Mouse (Mus musculus): Measurements from ENCODE around the gene Postn. TPM values are rescaled to one million over a fixed set of nuclear protein-coding genes. Genes with fewer than 3 reads are reported as not detected.

Postn gene
- total RNA-seq, 2 experiments from 2014 or later, result 6.8 to 8.0 TPM

- intact Hi-C loops (cut with DNase I), result no loop called here
- DNase-seq (ENCODE audit: low spot score in 2 of 2), result no peak
Measured at GRCm38 (mm10) chr3:54413584-54413897, 52.6 kb downstream of the Postn start.

GRCm38 (mm10) chr3:54414386-54414785 is 53.5 kb downstream of the Postn start:
- intact Hi-C loops (cut with DNase I), result no loop called here
- DNase-seq (ENCODE audit: low spot score in 2 of 2), result no peak

DNA sequence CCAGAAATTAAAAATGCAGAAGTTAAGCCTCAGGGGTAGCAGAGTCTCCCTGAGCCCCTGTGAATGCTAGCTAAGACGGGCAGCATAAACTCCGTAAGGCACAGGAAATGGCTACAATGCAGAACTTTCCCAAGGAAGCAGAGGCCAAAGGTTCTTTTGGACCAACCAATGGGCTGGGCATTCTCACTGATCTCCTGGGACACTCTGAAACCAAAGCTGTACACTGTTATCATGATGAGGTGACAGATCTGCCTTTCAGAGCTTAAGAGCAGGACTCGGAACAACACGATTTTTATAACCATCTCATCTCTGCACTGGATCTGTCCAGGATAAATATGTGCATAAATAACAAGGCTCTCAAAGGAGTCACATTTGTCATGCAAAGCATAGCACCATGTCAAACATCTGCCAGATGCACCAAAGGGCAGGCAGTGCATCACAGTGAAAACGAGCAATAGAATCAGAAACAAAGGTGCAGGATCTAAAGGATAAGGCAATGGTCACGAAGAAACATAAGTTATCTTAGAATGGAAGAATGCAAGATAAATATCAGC is 57.0 kb downstream of the Postn start:
- intact Hi-C loops (cut with DNase I), result no loop called here
- DNase-seq (ENCODE audit: low spot score in 2 of 2), result no peak

GRCm38 (mm10) chr3:54420189-54420928 is 59.5 kb downstream of the Postn start:
- intact Hi-C loops (cut with DNase I), result no loop called here
- DNase-seq (ENCODE audit: low spot score in 2 of 2), result no peak

- intact Hi-C loops (cut with DNase I), result no loop called here
- no peak for DNase-seq (ENCODE audit: low spot score in 2 of 2)
Measured at GRCm38 (mm10) chr3:54420983-54421382, 60.1 kb downstream of the Postn start.

DNA sequence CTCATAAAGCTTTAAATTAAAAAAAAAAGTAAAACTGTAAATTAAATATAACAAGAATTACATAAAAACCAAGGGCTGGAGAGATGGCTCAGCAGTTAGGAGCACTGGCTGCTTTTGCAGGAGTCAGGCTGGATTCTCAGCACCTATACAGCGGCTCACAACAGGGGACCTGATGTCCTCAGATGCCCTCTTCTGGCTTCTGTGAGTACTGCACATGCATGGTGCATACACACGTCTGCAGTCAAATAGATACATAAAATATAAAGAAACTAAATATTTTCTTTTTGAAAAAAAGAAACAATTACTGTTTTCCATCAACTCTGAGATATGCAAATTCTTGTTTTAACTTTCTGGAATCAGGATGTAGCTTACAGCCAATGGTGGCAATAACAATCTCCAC is 60.8 kb downstream of the Postn start:
- no peak for DNase-seq (ENCODE audit: low spot score in 2 of 2)
- intact Hi-C loops (cut with DNase I), result no loop called here

DNA sequence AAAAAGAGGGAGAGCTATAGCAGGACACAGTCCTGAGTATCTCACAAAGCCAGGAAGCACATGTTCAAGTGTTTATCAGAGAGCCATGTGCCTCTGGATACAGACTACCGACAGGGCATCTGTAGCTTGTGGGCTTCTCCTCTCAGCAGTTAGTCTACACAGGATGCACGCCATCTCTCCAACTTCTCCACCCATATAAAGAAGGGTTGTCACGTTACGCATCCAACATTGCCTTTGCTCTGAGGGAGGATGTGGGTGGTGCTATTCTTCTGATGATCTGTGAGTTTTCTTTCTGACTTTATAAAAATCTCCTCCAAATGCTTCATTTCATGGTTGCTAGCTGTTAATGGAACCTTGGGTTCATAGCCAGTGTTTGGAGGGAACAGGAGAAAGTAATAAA is 63.2 kb downstream of the Postn start:
- no peak for DNase-seq (ENCODE audit: low spot score in 2 of 2)

DNA sequence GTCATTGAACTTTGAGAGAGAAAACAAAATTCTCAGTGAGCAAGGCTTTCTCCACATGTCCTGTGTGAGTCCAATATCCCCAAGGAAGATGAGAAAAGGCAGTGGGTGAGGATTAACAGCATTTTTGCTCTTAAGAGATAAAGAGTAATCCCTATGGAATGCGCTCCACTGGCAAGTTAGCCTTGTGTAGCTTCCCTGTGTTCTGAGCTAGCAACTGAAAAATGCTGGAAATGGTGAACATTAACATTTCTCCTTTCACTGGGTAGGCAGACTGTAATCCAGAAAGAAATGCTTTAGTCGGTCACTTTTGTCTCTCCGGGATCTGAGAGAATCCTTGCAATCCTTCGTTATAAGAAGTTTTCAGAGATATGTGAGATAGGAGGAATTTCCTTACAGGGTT is 70.8 kb downstream of the Postn start:
- intact Hi-C loops (cut with DNase I), result no loop called here
- no peak for DNase-seq (ENCODE audit: low spot score in 2 of 2)

More for the DNA sequence above, 63.2 kb downstream of the Postn start:
- intact Hi-C loops (cut with DNase I), result no loop called here

DNA sequence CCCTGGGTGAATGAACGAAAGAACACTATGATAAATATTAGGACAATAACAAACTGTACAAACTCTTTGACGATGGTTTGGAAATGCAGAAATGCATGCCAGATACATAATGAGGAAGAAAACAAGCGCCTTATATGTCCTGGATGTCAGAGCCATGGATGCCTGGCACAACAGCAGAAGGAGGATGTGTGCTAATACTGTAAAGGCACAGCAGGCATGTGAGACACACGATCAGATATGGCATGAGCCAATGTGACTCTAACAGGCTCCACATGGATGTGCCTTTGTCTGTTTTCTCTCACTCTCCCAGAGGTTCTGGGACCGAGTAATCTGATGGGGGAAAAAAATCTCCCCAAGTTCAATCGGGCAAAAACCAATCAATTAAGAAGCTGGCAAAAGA is 71.3 kb downstream of the Postn start:
- no peak for DNase-seq (ENCODE audit: low spot score in 2 of 2)
- intact Hi-C loops (cut with DNase I), result no loop called here

DNA sequence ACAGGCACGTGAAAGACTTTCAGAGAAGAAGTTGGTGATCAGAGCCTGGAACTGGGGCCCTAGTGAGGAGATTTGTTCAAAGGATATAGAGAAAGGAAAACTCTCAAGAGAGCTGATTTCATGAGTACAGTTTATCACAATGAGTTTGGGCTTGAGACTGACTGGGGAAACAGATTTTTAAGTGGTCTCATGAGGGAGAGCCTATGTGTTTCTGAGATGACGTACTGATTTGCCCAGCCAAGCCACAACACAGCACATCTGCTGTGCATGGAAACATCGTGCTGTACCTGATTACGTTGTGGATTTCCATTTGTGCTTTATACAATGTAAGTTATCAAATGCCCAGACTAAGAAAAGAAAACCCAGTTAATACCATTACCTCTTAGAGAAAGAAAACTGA is 71.7 kb downstream of the Postn start:
- no peak for DNase-seq (ENCODE audit: low spot score in 2 of 2)
- intact Hi-C loops (cut with DNase I), result no loop called here

GRCm38 (mm10) chr3:54434571-54434970 is 73.7 kb downstream of the Postn start:
- intact Hi-C loops (cut with DNase I), result no loop called here
- no peak for DNase-seq (ENCODE audit: low spot score in 2 of 2)

DNA sequence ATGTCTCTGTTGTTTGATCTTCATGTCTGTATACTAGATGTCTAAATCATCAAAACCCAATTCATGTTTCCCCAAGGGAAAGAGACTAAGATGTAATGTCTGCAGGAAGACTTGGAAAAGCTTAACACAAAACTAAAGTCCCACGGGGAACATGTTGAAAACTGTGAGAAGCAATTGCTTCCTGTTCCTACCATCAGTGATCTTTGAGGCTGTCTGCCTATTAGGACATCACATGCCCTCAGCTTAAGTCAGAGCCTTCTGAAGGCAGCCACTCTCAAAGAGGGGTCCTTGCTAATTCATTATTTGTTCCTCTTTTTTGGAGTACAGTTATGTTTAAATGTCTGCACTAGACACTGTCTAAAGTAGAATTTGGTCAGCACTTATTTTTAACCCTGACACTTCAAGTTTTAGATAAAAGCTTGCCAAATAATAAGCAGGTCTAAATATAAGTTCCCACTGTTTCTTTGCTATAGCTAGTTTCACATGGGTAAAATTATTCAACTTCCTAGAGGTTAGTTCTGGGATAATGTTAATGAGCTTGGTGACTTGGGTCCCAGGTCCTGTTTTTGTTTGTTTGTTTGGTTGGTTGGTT is 75.6 kb downstream of the Postn start:
- intact Hi-C loops (cut with DNase I), result no loop called here
- DNase-seq (ENCODE audit: low spot score in 2 of 2), result no peak

Other genes with a start within 250 kb of the Postn start
- gene Trpc4, start 205.1 kb upstream of the Postn start, total RNA-seq (2021), result 10 to 100 TPM; 32.1 to 33.1 TPM